ENCODE assay signal across 21 mouse cellular contexts in the genomic region with DNA sequence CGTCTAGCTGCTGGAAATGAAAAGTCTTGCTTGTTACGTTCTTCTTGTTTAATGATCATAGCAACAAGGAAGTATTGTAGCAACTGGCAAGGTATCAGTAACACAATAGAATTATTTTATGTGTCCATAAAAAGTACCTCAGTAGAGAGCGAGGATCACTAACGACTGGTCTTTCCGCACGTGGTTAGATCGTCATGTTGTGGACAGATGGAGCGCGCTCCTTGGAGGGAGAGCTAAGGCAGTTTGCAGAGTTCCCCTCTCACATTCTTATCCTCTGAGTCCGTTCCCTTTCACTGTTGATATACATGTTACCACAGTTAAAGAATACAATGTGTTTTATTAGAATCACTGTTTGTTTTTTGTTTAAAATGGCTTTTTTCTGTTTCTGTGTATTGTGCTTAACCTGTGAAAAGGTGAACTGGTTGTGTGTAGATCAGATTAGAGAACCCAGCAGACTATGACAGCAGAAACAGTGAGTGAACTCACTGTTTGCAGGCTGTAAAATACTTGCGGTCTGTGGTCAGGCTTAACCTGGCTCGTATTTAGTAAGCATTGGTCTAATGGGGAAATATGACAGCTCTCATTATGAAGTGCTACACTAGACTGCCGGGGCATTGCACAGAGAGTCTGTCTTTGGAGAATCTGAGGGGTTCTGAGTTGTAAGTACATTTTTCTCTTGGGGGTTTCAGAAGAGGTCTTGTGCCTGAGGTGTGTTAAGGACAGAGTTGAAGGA. TPM values are rescaled to one million over a fixed set of nuclear protein-coding genes. Genes with fewer than 3 reads are reported as not detected.
A peak's percentile ranks its signal among the peaks of the same experiment; 100 is the strongest.
DNase-seq lines count a peak whose midpoint lies in the region; ATAC-seq and TF ChIP-seq lines count a peak whose summit lies in the region.
"Had no signal": no experiment of that assay in that cellular context is flagged by ENCODE, and none has a peak within 500 bp of the region (broad histone marks: within the 10 kb centered on the region; RNA-seq: fewer than 3 reads in every experiment).

No protein-coding gene starts in this region.

- TF ChIP-seq CTCF in kidney, adult 2 months (conservative IDR thresholded peaks at IDR 0.05; ENCODE audit: insufficient read depth, insufficient read length, low read depth, low read length) = no peak

- no peaks in the 10 kb centered on the region for H3K36me3 ChIP-seq in intestine, embryonic 16.5 days (ENCODE audit: control insufficient read depth, insufficient read depth, low read length)
- no peaks in the 10 kb centered on the region; the same call in 1 of the 2 replicates for H3K36me3 ChIP-seq in kidney, adult 2 months (ENCODE audit: control insufficient read depth, insufficient read depth, low read length)
- H3K36me3 ChIP-seq: forebrain, embryonic 15.5 days had no signal

- no peaks in the 10 kb centered on the region for H3K27me3 ChIP-seq in intestine, embryonic 16.5 days (replicated peaks; ENCODE audit: control insufficient read depth, insufficient read depth, low read length)
- no peaks in the 10 kb centered on the region for H3K27me3 ChIP-seq in kidney, adult 2 months (replicated peaks; ENCODE audit: control insufficient read depth, insufficient read depth, low read length)
- H3K27me3 ChIP-seq: forebrain, embryonic 15.5 days; heart, embryonic 13.5 days; kidney, embryonic 15.5 days had no signal

- peak overlapping the region; percentile 17 for H3K27ac ChIP-seq in intestine, embryonic 16.5 days (ENCODE audit: low read length)
- H3K27ac ChIP-seq in kidney, adult 2 months (ENCODE audit: insufficient read depth, low read depth, low read length) = no peak overlapping the region
- H3K27ac ChIP-seq: forebrain, embryonic 15.5 days; heart, embryonic 13.5 days; hindbrain, postnatal 0 days; kidney, embryonic 15.5 days; left cerebral cortex, adult 2 months; midbrain, embryonic 10.5 days had no signal

- H3K9ac ChIP-seq in intestine, embryonic 16.5 days (ENCODE audit: low read depth, low read length) = no peak overlapping the region
- H3K9ac ChIP-seq: forebrain, embryonic 15.5 days; heart, embryonic 13.5 days; kidney, embryonic 15.5 days; liver, postnatal 0 days had no signal

- no peak overlapping the region for H3K4me3 ChIP-seq in intestine, embryonic 16.5 days (ENCODE audit: low read length)
- no peak overlapping the region for H3K4me3 ChIP-seq in kidney, adult 2 months (ENCODE audit: insufficient read depth, low read depth, low read length)
- H3K4me3 ChIP-seq: forebrain, embryonic 15.5 days; heart, embryonic 13.5 days; kidney, embryonic 15.5 days; left cerebral cortex, adult 2 months; midbrain, embryonic 10.5 days had no signal

- H3K4me2 ChIP-seq in intestine, embryonic 16.5 days (ENCODE audit: low read depth, low read length) = no peak overlapping the region
- H3K4me2 ChIP-seq: forebrain, embryonic 15.5 days; heart, embryonic 13.5 days; kidney, embryonic 15.5 days had no signal

- no peak for TF ChIP-seq POLR2A in kidney, adult 2 months (IDR thresholded peaks at IDR 0.05; ENCODE audit: low read depth, low read length)

- no peaks in the 10 kb centered on the region for H3K9me3 ChIP-seq in intestine, embryonic 16.5 days (ENCODE audit: control insufficient read depth, low read length)
- H3K9me3 ChIP-seq: forebrain, embryonic 15.5 days; heart, embryonic 13.5 days; kidney, embryonic 15.5 days; midbrain, embryonic 10.5 days had no signal

- peaks cover 30% of the 10 kb centered on the region for H3K4me1 ChIP-seq in intestine, embryonic 16.5 days (ENCODE audit: control insufficient read depth, insufficient read depth, low read length)
- H3K4me1 ChIP-seq in kidney, adult 2 months (ENCODE audit: control insufficient read depth, insufficient read depth, low read length) = no peaks in the 10 kb centered on the region
- H3K4me1 ChIP-seq: forebrain, embryonic 15.5 days; midbrain, embryonic 10.5 days had no signal

- peak; percentile 91 for ATAC-seq in activated CD4-positive, CD25-positive, alpha-beta regulatory T cell, adult 4 months
- ATAC-seq in intestine, embryonic 16.5 days = 0 out of 2 replicates have a peak, but pooled peaks have one; percentile 43
- no peak for ATAC-seq in frontal cortex, adult (ENCODE audit: low TSS enrichment)
- ATAC-seq: forebrain, embryonic 15.5 days; hindbrain, postnatal 0 days; liver, postnatal 0 days had no signal

- WGBS in intestine, embryonic 16.5 days = 66% methylated on average over 13 of the region's 13 CpGs
- WGBS in kidney, adult 2 months = 74% methylated on average over 13 of the region's 13 CpGs

- peak; percentile 51 for DNase-seq in CD4-positive, CD25-positive, alpha-beta regulatory T cell, adult 2 months (ENCODE audit: low read depth, low spot score)
- DNase-seq in naive thymus-derived CD4-positive, alpha-beta T cell, adult 2 months (ENCODE audit: low read depth) = peak; percentile 10
- no peak for DNase-seq in kidney, adult 2 months
- no peak for DNase-seq in left cerebral cortex, postnatal 10 days (ENCODE audit: extremely low spot score in 1 of 2, low spot score in 2 of 2)
- DNase-seq in left cerebral cortex, postnatal 14 days (ENCODE audit: low spot score in 2 of 2) = no peak
- DNase-seq: cerebellum, adult 9-11 months; heart, adult 11 months; heart, postnatal 4 days; liver; liver, postnatal 0 days; lung, postnatal 14 days; thymus, postnatal 4 days had no signal

- intact Hi-C loops in left cerebral cortex, postnatal 10 days (cut with DNase I) = no loop called here
- intact Hi-C loops in left cerebral cortex, postnatal 14 days (cut with DNase I) = no loop called here

RNA-seq across cellular contexts. Expression of gene Gpatch2, which starts 13.3 kb away (rescaled TPM):
- polyA plus RNA-seq in activated CD4-positive, CD25-positive, alpha-beta regulatory T cell, adult 4 months (2017; shearing (Covaris generic)) = 10 to 100 TPM; 17.3 to 19.4 TPM
- 16.5 and 17.0 TPM in 2 replicates for polyA plus RNA-seq in intestine, embryonic 16.5 days (2015; fragmentation: Nextera tagmentation; extraction: Ambion mirVana)
- 8.0 and 9.0 TPM in 2 replicates for polyA plus RNA-seq in kidney, adult 2 months (2012; rRNA removed)
- 10 to 100 TPM; 17.2 to 18.8 TPM for total RNA-seq in left cerebral cortex, postnatal 10 days (2021)
- total RNA-seq in left cerebral cortex, postnatal 14 days (2021) = 10 to 100 TPM; 20.3 to 20.8 TPM

RNA-seq across cellular contexts. Expression of gene Spata17, which starts 13.3 kb away (rescaled TPM):
- polyA plus RNA-seq in activated CD4-positive, CD25-positive, alpha-beta regulatory T cell, adult 4 months (2017; shearing (Covaris generic)) = under 1 TPM in 1 of 2 experiments, not detected in 1; 0.31 TPM
- 0.91 and 1.6 TPM in 2 replicates for polyA plus RNA-seq in intestine, embryonic 16.5 days (2015; fragmentation: Nextera tagmentation; extraction: Ambion mirVana)
- polyA plus RNA-seq in kidney, adult 2 months (2012; rRNA removed) = 1.6 and 2.6 TPM in 2 replicates
- total RNA-seq in left cerebral cortex, postnatal 10 days (2021) = under 1 TPM in 1 of 2 experiments, not detected in 1; 0.36 TPM
- total RNA-seq in left cerebral cortex, postnatal 14 days (2021) = under 1 TPM in 1 of 2 experiments, not detected in 1; 0.24 TPM

Comparison
In these comparisons a context has a peak if more than half of its experiments do, and no peak if none do; other contexts are left out.
1. DNase-seq: peak in CD4-positive, CD25-positive, alpha-beta regulatory T cell, adult 2 months (single experiment) and naive thymus-derived CD4-positive, alpha-beta T cell, adult 2 months (single experiment); none in kidney, adult 2 months (single experiment), left cerebral cortex, postnatal 10 days (0 of 2) and left cerebral cortex, postnatal 14 days (0 of 2).